Mouse (Mus musculus): Measurements from ENCODE around the gene Fadd. TPM values are rescaled to one million over a fixed set of nuclear protein-coding genes. Genes with fewer than 3 reads are reported as not detected.
A peak's percentile ranks its signal among the peaks of the same experiment; 100 is the strongest.

Fadd gene
- 1 to 10 TPM; 6.0 to 7.9 (median 7.1) TPM for polyA plus RNA-seq (2017; shearing (Covaris generic))

DNA sequence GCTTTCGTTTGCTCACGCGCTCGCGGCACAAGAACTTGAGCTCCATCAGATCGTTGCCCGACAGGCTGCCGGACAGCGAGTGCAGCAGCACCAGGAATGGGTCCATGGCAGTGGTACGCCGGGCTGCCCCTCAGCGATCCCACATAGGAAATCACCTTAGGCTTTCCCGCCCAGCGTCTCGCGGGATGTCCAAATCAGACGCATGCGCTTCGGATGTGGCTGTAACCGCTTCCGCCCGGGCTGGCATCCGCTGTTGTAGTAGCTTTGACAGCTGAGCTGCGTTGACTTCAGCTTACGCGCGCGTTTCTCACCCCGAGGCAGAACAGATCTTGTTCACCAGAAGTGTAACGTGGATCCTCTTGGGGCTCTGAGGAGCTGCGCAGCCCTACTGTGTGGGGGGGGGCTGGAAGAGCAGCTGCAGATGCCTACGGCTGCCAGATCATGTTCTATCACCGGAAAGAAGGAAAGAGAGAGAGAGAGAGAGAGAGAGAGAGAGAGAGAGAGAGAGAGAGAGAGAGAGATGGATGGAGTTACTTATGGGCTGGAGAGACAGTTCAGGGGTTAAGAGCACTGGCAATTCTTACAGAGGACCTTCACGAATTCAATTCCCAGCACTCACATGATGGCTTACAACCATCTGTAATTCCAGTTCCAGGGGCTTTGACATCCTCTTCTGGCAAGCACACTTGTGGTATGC lies at the start of gene Fadd:
Gene Fadd (minus strand): TSS at position 180 of the 697 bp plus-strand sequence.
- ATAC-seq: peak; percentile 86

DNA sequence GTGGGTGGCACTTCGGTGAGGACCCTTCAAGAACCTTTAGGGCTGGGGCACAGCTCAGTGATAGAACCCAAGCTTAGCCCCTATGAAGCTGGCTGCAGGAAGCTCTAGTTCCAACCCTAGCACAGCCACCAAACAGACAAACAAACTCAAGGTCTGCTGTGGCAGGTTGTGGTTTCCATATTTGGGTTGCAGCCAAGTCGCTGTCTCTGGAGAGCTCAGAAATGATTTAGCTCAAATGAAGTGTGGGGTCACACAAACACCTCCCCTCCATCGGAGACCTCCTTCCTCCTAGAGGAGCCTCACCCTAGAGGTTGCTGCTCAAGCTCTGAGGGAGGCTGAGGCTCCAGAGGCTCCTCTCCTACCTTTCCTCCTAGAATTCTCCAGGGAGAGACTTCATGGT lies 48.4 kb upstream of the Fadd start:
- no peak for ATAC-seq

DNA sequence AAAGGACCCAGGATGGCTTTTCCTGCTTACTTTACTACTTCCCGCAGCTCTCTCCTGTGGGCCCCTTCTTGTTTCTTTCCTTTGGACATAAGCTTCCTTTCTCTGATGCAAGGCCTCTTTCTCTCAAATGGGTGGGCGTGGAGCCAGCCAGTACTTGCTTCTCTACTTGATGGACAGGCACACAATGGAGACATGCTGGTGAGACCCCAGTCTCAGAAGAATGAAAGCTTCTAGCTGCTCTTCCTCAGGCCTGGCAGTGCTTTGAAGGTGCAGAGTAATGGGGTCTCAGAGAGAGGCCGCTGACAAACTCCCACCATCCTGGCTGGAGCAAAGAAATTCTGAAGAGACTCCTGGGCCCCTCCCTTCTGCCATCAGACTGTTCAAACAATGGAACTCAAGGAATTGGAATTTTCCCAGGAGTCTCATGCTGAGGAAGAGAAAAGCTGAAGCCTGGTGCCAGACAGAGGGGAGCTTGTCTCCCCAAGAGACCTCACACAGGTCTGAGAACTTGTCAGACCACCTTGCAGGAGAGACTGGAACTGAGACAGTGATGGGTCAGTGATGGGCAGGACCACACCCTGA lies 46.2 kb upstream of the Fadd start:
- no peak for ATAC-seq

DNA sequence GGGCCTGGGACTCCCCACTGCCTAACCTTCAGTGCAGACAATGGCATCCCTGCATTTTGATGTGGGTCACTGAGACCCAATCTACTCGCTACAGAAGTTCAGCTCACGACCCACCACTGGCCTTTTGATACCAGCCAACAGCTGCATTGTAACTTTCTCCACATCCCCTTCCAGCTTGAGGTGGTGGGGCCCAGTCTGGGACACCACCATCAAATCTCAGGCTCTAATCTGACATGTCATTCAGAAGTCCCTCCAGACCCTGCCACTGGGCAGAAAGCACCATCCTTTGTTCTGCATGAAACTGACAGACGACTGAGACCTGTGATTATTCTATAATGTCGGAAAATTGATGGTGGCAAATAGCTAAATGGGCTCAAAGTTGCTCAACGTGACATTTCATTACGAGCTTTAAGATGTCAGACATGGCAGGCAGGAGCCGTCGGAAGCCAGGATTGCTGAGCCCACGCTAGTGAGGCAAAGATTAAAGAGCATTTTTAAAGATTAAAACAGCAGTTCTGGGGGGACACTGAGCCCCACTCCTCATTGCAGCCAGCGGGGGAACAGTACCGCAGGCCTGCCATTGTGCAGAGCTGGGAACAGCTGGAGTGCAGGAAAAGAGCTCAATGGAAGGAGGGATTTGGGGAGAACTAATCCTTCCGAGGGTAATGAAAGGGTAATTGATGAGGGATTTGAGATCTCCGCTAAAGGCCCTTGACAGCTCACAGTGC lies 45.5 kb upstream of the Fadd start:
- ATAC-seq: no peak

DNA sequence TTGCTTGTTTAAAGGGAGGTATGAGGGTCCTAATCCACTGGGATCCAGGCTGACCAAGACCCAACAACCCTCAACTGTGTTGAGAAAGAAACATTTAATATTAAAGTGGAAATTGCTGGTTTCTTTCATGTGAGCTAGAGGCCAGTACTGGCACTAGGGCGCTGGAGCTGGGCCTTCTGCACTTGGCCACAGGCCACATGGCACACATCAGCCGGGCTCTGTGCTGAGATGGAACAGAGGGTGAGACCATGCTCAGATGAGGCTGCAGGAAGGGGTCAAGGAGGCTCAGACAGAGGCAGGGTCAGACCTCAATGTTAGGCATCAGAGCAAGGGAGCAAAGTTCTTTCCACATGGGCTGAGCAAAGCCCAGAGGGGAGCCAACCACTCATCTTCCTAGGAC lies 43.8 kb upstream of the Fadd start:
- no peak for ATAC-seq

DNA sequence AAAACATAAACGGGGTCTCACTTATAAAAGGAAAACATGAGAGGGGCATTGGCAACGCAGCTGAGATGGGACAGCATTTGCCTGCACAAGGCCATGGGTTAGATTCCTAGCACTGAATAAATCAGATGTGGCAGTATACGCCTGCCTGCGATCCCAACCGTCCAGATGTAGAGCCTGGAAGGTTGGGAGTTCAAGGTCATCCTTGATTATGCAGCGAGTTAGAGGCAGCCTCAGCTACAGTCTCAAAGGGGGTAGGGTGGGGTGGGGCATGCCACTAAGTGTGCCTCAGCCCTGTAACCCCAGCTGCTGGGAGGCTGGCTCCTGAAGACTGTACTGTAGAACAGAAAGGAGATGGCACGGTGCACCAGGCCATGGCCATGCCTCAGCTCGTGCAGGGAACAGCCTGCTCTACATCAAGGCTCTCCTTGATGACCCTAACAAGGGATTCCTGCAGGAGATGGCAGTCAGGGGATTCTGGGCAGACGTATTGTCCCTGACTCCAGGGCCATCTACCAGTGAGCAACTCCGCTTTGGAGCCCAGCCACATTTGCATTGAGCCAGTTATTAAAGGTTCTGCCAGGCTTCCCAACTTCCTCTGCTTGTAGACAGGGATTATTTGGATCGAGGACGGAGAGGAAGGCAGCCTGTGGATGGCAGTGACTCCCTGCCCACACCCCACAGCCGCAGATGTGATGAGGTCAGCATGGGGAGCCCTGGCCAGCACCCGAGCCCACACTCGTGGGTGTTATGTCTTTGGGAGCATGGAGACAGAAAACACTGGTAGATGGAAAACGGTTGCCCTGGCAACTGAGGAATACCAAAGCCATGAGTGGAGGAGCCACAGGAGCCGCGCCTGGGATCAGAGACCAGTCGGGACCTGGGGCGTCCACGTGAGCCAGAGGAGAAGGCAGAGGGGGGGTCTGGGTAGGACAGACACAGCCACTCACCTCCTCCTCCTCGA lies 38.7 kb upstream of the Fadd start:
- ATAC-seq: no peak

DNA sequence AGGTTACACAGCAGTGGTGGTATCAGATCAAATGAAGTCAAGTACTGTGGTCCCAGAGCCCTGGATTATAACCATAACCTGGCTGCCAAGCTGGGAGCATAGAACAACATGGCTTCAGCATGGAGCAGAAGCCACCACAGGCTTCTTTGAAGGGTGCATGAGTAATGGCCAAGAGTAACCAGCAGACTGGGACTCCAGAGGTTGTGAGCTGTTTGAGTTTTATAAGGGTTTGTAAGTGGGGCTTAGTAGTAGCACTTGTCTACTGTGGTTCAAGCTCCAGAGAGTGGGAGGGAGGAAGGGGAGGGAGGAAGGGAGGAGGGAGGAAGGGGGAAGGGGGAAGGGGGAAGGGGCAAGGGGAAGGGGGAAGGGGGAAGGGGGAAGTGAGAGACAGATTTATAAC lies 38.1 kb upstream of the Fadd start:
- no peak for ATAC-seq

DNA sequence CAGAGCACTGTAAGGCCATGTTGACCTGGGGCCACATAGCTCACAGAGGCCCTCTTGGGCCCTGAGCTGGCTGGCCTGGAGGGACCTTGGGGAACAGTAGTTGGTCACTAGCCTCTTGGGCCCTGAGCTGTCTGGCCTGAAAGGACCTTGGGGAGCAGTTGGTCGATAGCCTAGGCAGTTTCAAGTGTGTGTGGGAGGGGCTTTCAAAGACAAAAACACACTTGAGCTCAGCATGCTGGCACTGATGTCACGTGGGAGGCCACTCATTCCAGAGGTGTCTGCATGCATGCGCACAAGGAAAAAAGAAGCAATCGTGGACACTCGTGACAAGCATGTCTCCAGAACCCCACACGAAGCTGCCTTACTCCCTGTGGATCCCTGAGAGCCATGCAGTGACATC lies 33.1 kb upstream of the Fadd start:
- no peak for ATAC-seq

DNA sequence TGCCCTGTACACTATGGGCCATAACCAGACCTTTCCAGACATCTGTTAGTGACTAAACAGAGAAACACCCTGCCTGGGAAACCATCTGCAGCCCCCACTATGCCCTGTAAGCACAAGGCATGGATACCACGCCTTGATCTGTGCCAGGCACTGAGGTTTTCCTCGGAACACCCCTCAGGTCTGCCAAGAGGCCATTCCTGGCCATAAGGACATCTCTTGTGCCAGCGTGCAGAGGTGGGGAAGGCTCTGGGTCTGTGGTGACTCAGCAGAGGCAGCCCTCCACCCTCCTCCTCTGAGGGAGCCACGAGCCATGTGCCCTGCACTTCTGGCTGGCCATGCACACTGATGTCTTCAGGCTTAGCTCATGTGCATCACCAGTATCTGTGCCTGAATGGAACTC lies 30.6 kb upstream of the Fadd start:
- ATAC-seq: no peak

DNA sequence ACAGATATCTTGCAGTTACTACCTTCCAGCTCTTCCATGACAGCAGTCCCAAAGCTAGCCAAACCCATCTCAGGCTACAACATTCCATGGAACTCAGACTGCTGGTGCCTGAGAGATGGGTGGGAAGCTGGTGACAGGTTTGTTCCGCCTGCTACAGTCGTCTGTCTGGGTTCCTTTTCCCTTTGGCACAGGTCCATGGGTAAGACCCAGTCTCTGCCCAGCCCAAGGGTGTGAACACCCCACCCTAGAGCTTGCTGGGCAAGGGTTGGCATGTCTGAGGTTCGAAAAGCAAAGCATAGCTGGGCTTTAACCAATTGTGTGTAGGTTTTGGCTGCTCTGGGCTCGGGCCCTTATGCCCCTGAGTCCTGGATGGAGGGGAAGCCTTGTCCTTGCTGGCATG lies 30.1 kb upstream of the Fadd start:
- ATAC-seq: no peak

DNA sequence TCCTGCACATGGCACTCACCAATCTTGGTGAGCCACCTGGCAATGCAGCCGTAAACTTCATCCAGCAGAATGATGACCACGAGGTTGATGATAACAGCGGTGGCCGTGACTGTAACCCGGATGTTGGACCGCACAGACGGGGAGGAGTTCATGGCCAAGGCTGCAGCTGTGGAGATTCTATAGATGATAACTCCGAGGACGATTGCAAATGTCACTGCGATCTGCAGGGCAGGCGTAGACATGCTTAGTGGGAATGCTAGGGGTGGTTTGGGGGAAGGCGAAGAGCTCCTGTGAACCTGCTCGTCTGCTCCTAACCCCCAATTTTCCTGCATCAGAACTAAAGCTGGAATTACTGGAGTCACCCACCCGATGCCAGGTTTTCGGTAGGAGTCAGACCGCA lies 29.3 kb upstream of the Fadd start:
- no peak for ATAC-seq

DNA sequence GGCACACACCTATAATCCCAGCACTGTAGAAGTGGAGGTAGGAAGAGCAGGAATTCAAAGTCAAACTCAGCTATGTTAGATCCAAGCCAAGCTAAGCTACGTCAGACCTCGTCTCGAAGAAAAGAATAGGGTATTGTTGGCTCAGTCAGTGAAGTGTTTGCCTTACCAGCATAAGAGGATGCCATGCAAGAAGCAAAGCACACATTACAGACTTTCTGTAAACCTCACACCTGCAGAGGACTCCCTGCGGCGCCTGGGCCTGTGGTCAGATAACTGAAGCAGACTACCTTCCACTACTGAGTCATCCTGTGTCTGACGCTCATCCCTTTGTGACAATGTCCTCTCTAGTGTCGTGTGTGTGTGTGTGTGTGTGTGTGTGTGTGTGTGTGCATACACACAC lies 27.3 kb upstream of the Fadd start:
- ATAC-seq: no peak

DNA sequence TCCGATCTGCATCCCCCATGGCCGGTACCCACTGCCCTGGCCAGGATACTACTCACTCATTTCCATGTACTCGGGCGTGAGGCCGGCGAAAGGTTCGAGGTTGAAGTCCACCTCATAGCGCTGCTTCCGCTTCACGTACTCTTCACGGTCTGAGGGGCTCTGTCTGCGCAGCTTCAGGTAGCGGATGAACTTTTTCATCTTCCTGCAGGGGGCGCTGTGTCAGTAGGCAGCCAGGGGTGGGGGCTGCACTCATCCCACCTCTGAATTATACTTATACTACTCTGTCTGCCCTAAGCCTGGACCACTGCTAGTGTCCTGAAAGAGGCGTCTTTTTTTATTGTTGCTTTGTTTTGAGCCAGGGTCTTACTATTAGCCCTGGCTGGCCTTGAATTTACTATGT lies 25.6 kb upstream of the Fadd start:
- no peak for ATAC-seq

DNA sequence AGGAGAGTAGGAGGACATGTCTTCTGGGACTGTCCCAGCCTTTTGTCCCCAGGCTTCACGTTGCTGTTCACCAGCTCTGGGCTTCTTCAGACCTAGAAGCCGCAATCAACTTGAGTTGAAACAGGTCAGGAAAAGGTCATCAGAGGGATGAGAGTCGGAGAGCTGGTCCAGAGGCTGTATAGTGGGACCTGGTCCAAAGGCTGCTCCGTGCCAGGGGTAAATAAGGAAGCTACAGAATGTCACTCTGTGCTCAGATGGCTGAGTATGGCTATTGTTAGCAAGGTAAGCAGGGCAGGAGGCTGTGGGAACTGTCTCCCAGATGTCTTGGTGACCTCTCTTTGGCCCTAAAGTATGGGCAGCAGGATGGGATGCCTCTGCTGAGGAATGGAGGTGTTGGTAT lies 22.5 kb upstream of the Fadd start:
- no peak for ATAC-seq

DNA sequence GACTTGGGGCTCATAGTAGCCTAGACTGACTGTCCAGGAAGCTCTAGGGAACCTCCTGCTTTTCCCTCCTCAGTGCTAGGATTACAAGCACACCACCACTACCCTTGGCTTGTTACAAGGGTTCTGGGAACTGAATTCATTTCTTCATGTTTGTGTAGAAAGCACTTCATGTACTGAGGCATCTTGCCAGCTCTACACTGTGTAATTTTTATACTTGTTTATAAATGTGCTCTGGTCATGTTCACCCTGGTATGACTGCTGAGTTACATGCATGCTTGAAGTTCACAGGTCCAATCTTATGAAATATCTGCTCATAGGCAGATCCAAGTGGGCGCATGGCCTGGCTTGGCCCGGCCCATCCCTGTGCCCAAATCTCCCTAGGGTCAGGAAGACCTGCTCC lies 22.0 kb upstream of the Fadd start:
- no peak for ATAC-seq

DNA sequence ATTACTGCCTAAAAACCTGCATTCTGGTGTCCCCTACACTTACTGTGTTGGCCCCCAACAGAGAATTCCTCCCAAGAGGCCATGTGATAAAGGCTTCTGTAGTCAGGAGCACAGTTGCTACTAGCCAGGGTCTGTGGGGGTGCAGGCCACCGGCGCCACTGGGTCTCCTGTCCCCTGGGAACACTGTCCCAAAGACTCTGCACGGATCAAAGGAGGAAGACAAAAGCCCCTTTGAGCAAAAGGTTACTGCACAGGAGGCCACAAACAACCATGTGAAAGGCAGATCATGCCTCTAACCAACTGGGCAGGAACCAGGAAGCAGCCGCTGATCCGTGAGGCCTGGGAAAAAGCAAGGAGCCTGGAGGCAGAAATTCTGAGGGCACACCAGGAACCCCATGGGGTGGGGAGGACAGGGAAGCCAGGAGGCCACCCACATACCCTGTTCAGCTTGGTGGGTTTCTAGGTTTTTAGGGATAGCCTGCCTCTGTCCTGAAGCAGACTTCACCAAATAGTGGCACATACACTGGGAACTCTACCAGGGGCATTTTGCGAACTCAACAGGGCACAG lies 18.2 kb upstream of the Fadd start:
- no peak for ATAC-seq

DNA sequence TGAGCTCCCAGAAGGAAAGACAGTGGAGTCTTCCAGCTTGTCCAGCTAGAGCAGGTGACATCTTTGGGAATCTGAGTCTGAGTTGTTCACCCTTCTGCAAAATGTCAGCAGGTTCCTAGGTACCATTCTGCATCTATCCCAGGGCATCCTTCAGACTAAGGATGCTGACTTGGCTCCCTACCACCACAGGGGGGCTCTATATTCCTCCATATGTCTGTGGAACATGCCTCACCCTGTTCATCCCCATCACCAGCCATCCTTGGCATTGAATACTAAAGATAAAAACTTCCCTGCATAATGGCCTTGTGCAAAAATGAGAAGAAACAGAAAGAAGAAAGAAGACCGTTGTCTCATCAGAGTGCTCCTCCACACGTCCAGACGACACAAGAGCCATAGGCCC lies 7.2 kb upstream of the Fadd start:
- ATAC-seq: no peak

DNA sequence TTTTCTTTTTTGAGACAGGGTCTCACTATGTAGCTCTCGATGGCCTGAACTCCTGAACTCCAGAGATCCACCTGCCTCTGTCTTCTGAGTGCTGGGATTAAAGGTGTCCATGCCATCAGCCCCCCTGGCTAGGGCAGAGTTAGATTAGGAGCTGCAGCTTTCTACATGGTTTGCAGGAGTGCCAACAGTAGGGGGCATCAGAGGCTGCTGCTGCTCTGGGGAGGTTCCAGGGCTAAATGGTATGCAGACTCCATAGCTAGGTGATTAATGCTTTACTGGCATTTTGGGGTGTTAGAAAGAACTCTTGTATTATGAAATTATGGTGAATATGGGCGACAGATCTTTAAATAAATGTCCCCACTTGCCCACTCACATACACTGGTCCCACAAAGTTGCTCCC lies 5.0 kb upstream of the Fadd start:
- ATAC-seq: no peak

DNA sequence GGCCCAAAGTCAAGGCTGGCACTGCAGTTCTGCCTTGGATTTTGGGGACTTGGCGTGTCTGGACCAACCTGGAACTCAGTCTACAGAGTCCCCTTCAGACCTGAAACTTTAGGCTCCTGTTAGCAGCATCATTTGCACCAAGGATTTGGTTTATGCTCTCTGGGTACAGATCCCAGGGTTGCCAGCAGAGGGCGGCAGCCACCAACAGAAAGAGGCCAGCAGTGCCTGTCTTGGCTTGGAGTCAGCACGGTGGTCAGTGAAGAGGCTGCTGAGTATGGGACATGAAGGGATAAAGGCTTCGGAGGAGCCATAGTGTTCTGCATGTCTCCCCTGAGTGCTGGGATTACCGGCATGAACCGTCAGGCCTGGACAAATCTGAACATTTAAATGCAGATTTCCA lies 3.4 kb upstream of the Fadd start:
- ATAC-seq: no peak

DNA sequence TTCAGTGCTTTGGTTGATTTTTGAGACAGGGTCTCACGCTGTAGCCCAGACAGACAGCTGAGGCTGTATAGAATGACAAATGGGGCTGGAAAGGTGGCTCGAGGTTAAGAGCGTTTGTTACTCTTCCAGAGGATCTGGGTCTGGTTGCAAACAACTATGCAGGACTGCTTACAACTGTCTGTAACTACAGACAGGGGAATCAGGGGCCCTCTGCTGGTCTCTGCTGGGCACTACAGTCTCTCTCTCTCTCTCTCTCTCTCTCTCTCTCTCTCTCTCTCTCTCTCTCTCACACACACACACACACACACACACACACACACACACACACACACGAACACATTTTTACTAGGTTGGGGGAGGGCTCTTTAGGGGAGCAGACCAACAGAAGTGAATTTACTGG lies 1.4 kb upstream of the Fadd start:
- ATAC-seq: peak; percentile 22

DNA sequence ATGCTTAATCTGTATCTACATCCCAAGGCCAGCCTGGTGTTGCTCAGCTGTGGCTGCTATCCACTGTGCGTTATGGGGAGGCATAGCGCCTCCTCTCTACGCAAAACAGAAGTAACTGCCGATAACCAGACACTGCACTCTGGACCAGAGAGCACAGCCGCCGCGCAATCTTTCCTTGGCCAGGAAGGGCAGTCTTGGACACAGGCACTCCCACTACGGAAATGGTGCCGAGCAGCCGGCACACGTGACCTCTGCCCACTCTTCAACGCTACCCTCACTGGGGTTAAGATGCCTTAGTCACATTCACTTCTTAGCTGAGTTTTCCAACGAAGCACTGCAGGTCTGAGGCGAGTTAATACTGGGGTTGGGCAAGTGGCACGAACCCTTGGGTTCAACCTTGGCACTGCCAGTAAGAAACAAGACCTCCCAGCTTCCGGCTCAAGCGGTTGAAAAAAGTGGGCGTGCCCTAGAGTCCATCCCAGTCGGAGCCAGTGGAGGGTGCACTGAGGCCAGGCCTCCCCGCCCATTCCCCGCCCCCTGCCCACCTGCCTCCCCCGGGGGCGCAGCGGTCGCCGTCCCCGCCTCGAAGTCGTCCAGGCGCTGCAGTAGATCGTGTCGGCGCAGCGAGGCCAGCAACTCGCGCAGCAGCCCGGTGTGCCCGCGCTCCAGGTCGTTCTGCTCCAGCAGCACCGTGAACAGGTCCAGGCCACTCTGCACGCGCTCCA lies 542 bp downstream of the Fadd start:
- ATAC-seq: peak; percentile 63

DNA sequence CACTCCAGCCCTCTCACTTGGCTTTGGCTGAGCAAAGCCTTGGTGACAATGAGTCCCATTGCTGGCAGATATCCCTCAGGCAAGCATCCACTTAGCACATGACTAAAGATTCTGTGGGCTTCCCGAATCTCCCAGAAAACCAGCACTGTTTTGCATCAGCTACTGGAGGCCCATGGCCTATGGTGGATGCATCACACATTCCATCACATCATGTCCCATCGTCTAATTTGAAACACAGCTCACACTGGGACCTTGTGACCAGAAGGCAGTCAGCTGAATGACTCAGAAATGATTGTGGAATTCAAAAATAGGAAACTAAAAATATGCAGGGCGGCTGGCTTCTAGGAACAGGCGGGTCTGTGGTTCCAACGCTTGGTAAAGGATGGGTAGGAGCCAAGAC lies 4.4 kb downstream of the Fadd start:
- no peak for ATAC-seq
